Mouse (Mus musculus): ENCODE results near the gene 4933414I15Rik.

4933414I15Rik gene

GRCm38 (mm10) chr11:50915671-50916320, 27.8 kb downstream of the 4933414I15Rik start, which contains the start of gene Zfp2:
Gene Zfp2 (minus strand): TSS chr11:50916165.
- Histone ChIP-seq H3K27me3 (ENCODE audit: control insufficient read depth, insufficient read depth, low read length, poor library complexity, severe bottlenecking) (no peaks in the 10 kb centered on the region), H3K36me3 (ENCODE audit: control insufficient read depth, insufficient read depth, low read length, poor library complexity, severe bottlenecking) (no peaks in the 10 kb centered on the region)
- DNase-seq (ENCODE audit: low read depth, low spot score), result peak; percentile 92

- no peaks in the 10 kb centered on the region for H3K36me3 ChIP-seq (ENCODE audit: control insufficient read depth, insufficient read depth, low read length, poor library complexity, severe bottlenecking)
- DNase-seq (ENCODE audit: low read depth, low spot score), result no peak
- no peaks in the 10 kb centered on the region for H3K27me3 ChIP-seq (ENCODE audit: control insufficient read depth, insufficient read depth, low read length, poor library complexity, severe bottlenecking)
Measured at GRCm38 (mm10) chr11:50914461-50914860, 29.1 kb downstream of the 4933414I15Rik start.

- no peaks in the 10 kb centered on the region for H3K27me3 ChIP-seq (ENCODE audit: control insufficient read depth, insufficient read depth, low read length, poor library complexity, severe bottlenecking)
- DNase-seq (ENCODE audit: low read depth, low spot score), result no peak
- H3K36me3 ChIP-seq (ENCODE audit: control insufficient read depth, insufficient read depth, low read length, poor library complexity, severe bottlenecking), result no peaks in the 10 kb centered on the region; the same call in 1 of the 2 replicates
Measured at GRCm38 (mm10) chr11:50913301-50913700, 30.3 kb downstream of the 4933414I15Rik start.

- DNase-seq (ENCODE audit: low read depth, low spot score), result no peak
- H3K36me3 ChIP-seq (ENCODE audit: control insufficient read depth, insufficient read depth, low read length, poor library complexity, severe bottlenecking), result peaks cover 3% of the 10 kb centered on the region; the same call in 1 of the 2 replicates
- H3K27me3 ChIP-seq (ENCODE audit: control insufficient read depth, insufficient read depth, low read length, poor library complexity, severe bottlenecking), result no peaks in the 10 kb centered on the region
Measured at GRCm38 (mm10) chr11:50908136-50908535, 35.4 kb downstream of the 4933414I15Rik start.

GRCm38 (mm10) chr11:50897359-50897758, 46.2 kb downstream of the 4933414I15Rik start:
- DNase-seq (ENCODE audit: low read depth, low spot score), result no peak
- no peaks in the 10 kb centered on the region; the same call in 1 of the 2 replicates for H3K27me3 ChIP-seq (ENCODE audit: control insufficient read depth, insufficient read depth, low read length, poor library complexity, severe bottlenecking)
- H3K36me3 ChIP-seq (ENCODE audit: control insufficient read depth, insufficient read depth, low read length, poor library complexity, severe bottlenecking), result no peaks in the 10 kb centered on the region

GRCm38 (mm10) chr11:50892441-50892840, 51.1 kb downstream of the 4933414I15Rik start:
- DNase-seq (ENCODE audit: low read depth, low spot score), result peak; percentile 20
- no peaks in the 10 kb centered on the region for H3K36me3 ChIP-seq (ENCODE audit: control insufficient read depth, insufficient read depth, low read length, poor library complexity, severe bottlenecking)
- H3K27me3 ChIP-seq (ENCODE audit: control insufficient read depth, insufficient read depth, low read length, poor library complexity, severe bottlenecking), result no peaks in the 10 kb centered on the region; the same call in 1 of the 2 replicates
